Mouse (Mus musculus): Measurements from ENCODE around the gene Olfr1416. TPM values are rescaled to one million over a fixed set of nuclear protein-coding genes. Genes with fewer than 3 reads are reported as not detected.

The Olfr1416 gene
- not detected in 2 replicates for polyA plus RNA-seq (2012; rRNA removed; ENCODE audit: low replicate concordance)

GRCm38 (mm10) chr1:92485013-92485412 is at the start of gene Olfr1416:
Gene Olfr1416 (minus strand): TSS chr1:92485113.

GRCm38 (mm10) chr1:92518561-92518960 is 33.6 kb upstream of the Olfr1416 start, which contains the start of gene Olfr1414:
Gene Olfr1414 (minus strand): TSS chr1:92518661.

GRCm38 (mm10) chr1:92496001-92496400 is 11.1 kb upstream of the Olfr1416 start, which contains the start of gene Olfr1415:
Gene Olfr1415 (minus strand): TSS chr1:92496101.

GRCm38 (mm10) chr1:92473165-92474041 is 11.5 kb downstream of the Olfr1416 start, which contains the start of gene Ndufa10:
Gene Ndufa10 (minus strand): TSS chr1:92473860.

Other genes with a start within 250 kb of the Olfr1416 start
- gene Ndufa10, start 11.3 kb downstream of the Olfr1416 start, polyA plus RNA-seq (2012; rRNA removed; ENCODE audit: low replicate concordance): 103 and 247 TPM in 2 replicates
- not detected in 2 replicates for gene Olfr1415, start 11.0 kb upstream of the Olfr1416 start, polyA plus RNA-seq (2012; rRNA removed; ENCODE audit: low replicate concordance)
- not detected in 2 replicates for gene Olfr1414, start 33.5 kb upstream of the Olfr1416 start, polyA plus RNA-seq (2012; rRNA removed; ENCODE audit: low replicate concordance)
- gene Olfr1413, start 86.2 kb upstream of the Olfr1416 start, polyA plus RNA-seq (2012; rRNA removed; ENCODE audit: low replicate concordance): not detected in 2 replicates
- not detected in 2 replicates for gene Olfr1412, start 100.7 kb upstream of the Olfr1416 start, polyA plus RNA-seq (2012; rRNA removed; ENCODE audit: low replicate concordance)
- not detected in 2 replicates for gene Olfr1411, start 109.3 kb upstream of the Olfr1416 start, polyA plus RNA-seq (2012; rRNA removed; ENCODE audit: low replicate concordance)
- gene Olfr1410, start 120.7 kb upstream of the Olfr1416 start, polyA plus RNA-seq (2012; rRNA removed; ENCODE audit: low replicate concordance): not detected in 2 replicates
- gene Olfr12, start 132.7 kb upstream of the Olfr1416 start, polyA plus RNA-seq (2012; rRNA removed; ENCODE audit: low replicate concordance): not detected in 2 replicates
- 79.5 and 115 TPM in 2 replicates for gene Cops9, start 156.9 kb upstream of the Olfr1416 start, polyA plus RNA-seq (2012; rRNA removed; ENCODE audit: low replicate concordance)
- gene Otos, start 163.7 kb upstream of the Olfr1416 start, polyA plus RNA-seq (2012; rRNA removed; ENCODE audit: low replicate concordance): 0.81 and 1.2 TPM in 2 replicates

Data from mammary gland, adult 2 months (tissue).